Comparison of ENCODE assay signal across 10 mouse cellular contexts in genomic region chr7:114006456-114006855, GRCm38 (mm10).
"Had no signal": no experiment of that assay in that cellular context is flagged by ENCODE, and none has a peak within 500 bp of the region (broad histone marks: within the 10 kb centered on the region; RNA-seq: fewer than 3 reads in every experiment).

No protein-coding gene starts in this region.

- DNase-seq: gastrocnemius, adult 2 months; gastrocnemius, postnatal 10 days; gastrocnemius, postnatal 25 days; kidney, adult 18-20 months; kidney, adult 8-10 months; kidney, postnatal 10 days; kidney, postnatal 25 days; kidney, postnatal 4 days; liver; liver, embryonic 13.5 days had no signal
